Mouse (Mus musculus): Measurements from ENCODE around the gene Aqp6.

GRCm38 (mm10) chr15:99585741-99586140, 15.5 kb upstream of the Aqp6 start:
- TF ChIP-seq POLR2A (IDR thresholded peaks at IDR 0.05; ENCODE audit: extremely low read depth, insufficient read depth, low read length), result no peak
- no peak for TF ChIP-seq CTCF (IDR thresholded peaks at IDR 0.05; ENCODE audit: low read depth, low read length)

Data from liver, adult 2 months (tissue).